In the genomic region with DNA sequence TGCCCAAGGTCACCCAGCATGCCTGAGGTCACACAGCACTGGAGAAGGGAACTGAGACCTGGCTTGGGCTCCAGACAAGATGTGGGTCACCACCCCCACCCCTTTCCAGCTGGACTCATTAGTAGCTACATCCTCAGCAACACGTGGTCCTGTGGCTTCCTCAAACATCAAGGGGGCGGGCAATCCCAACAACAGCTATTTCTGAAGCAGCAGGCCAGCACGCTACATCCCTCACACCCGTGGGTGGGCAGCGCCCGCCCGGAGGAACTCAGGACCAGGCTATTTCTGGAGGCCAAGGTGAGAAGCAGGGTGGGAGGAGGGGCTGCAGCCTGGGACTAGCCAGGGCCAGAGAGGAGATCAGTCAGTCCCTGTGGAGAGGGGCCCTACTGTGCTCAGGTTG, we compare ENCODE assay signal across 10 mouse cellular contexts. TPM values are rescaled to one million over a fixed set of nuclear protein-coding genes. Genes with fewer than 3 reads are reported as not detected.
DNase-seq lines count a peak whose midpoint lies in the region; ATAC-seq and TF ChIP-seq lines count a peak whose summit lies in the region.
"Had no signal": no experiment of that assay in that cellular context is flagged by ENCODE, and none has a peak within 500 bp of the region (broad histone marks: within the 10 kb centered on the region; RNA-seq: fewer than 3 reads in every experiment).

No protein-coding gene starts in this region.

- H3K4me1 ChIP-seq in midbrain, embryonic 10.5 days = peaks cover 92% of the 10 kb centered on the region
- peaks cover 28% of the 10 kb centered on the region for H3K4me1 ChIP-seq in midbrain, postnatal 0 days (ENCODE audit: insufficient read depth, low read length)
- peaks cover 17% of the 10 kb centered on the region for H3K4me1 ChIP-seq in small intestine, adult 2 months (ENCODE audit: control insufficient read depth, insufficient read depth, insufficient read length, low read length)

- peaks cover 6% of the 10 kb centered on the region; the same call in 1 of the 2 replicates for H3K9me3 ChIP-seq in midbrain, embryonic 10.5 days (replicated peaks)
- no peaks in the 10 kb centered on the region for H3K9me3 ChIP-seq in midbrain, postnatal 0 days (ENCODE audit: low read length)

- peaks cover 32% of the 10 kb centered on the region for H3K36me3 ChIP-seq in midbrain, embryonic 10.5 days
- no peaks in the 10 kb centered on the region; the same call in 1 of the 2 replicates for H3K36me3 ChIP-seq in midbrain, postnatal 0 days (ENCODE audit: insufficient read depth, low read length)
- no peaks in the 10 kb centered on the region for H3K36me3 ChIP-seq in small intestine, adult 2 months (ENCODE audit: control insufficient read depth, insufficient read depth, low read length)

- H3K4me2 ChIP-seq in midbrain, postnatal 0 days (ENCODE audit: low read depth, low read length, poor library complexity, severe bottlenecking) = no peak overlapping the region

- H3K9ac ChIP-seq in midbrain, postnatal 0 days (replicated peaks; ENCODE audit: low read length, poor library complexity, severe bottlenecking) = no peak overlapping the region

- DNase-seq in adrenal gland, adult (ENCODE audit: inconsistent age in 2 of 2, low spot score in 1 of 2) = peak; percentile 44 to 57
- DNase-seq in adrenal gland, postnatal 14 days = no peak
- DNase-seq in midbrain, embryonic 10.5 days (ENCODE audit: low spot score) = no peak
- no peak for DNase-seq in midbrain, postnatal 0 days (ENCODE audit: low spot score)
- peak; percentile 63 to 65 for DNase-seq in left cerebral cortex, postnatal 36 days (ENCODE audit: low spot score in 2 of 2)
- DNase-seq in urinary bladder, postnatal 4 days (ENCODE audit: low spot score in 2 of 2) = no peak

- H3K27me3 ChIP-seq in midbrain, embryonic 10.5 days (ENCODE audit: low read depth, poor library complexity, severe bottlenecking) = peaks cover 39% of the 10 kb centered on the region
- H3K27me3 ChIP-seq in midbrain, postnatal 0 days (ENCODE audit: insufficient read depth, low read length) = no peaks in the 10 kb centered on the region
- peaks cover 23% of the 10 kb centered on the region for H3K27me3 ChIP-seq in small intestine, adult 2 months (ENCODE audit: control insufficient read depth, insufficient read depth, low read length)

- WGBS in midbrain, embryonic 10.5 days = 72% methylated on average over 7 of the region's 7 CpGs
- 64% methylated on average over 7 of the region's 7 CpGs for WGBS in midbrain, postnatal 0 days
- 63% methylated on average over 7 of the region's 7 CpGs for WGBS in small intestine, adult 2 months

- no peak for TF ChIP-seq CTCF in midbrain, postnatal 0 days (IDR thresholded peaks at IDR 0.05)
- TF ChIP-seq CTCF in small intestine, adult 2 months (IDR thresholded peaks at IDR 0.05; ENCODE audit: extremely low read depth, insufficient read length, insufficient replicate concordance, low read depth, low read length) = no peak

- H3K4me3 ChIP-seq in midbrain, embryonic 10.5 days = no peak overlapping the region
- no peak overlapping the region for H3K4me3 ChIP-seq in midbrain, postnatal 0 days (ENCODE audit: low read depth, low read length)
- 0 out of 2 replicates have a peak overlapping the region, but pooled peaks have one; percentile 2 for H3K4me3 ChIP-seq in small intestine, adult 2 months (ENCODE audit: low read depth, low read length)

- ATAC-seq in midbrain, postnatal 0 days (ENCODE audit: low FRiP score) = no peak
- ATAC-seq in erythroid progenitor cell, adult 5-6 weeks (replicated peaks; ENCODE audit: low FRiP score, poor library complexity, severe bottlenecking) = no peak

- H3K27ac ChIP-seq in midbrain, embryonic 10.5 days (replicated peaks) = 0 out of 2 replicates have a peak overlapping the region, but pooled peaks have one; percentile 52
- no peak overlapping the region for H3K27ac ChIP-seq in midbrain, postnatal 0 days (ENCODE audit: low read depth, low read length)
- H3K27ac ChIP-seq in small intestine, adult 2 months (ENCODE audit: insufficient read depth, low read depth, low read length) = no peak overlapping the region

- intact Hi-C loops in left cerebral cortex, postnatal 36 days (cut with DNase I) = no loop called here

- no peak for TF ChIP-seq POLR2A in small intestine, adult 2 months (IDR thresholded peaks at IDR 0.05; ENCODE audit: low read depth, low read length)

RNA-seq across cellular contexts. Expression of a gene that starts 7.4 kb away (rescaled TPM):
- 97.0 and 102 TPM in 2 replicates for total RNA-seq in adrenal gland, postnatal 14 days (2021)
- polyA plus RNA-seq in midbrain, embryonic 10.5 days (2016; fragmentation: Nextera tagmentation; extraction: Ambion mirVana) = 89.7 and 131 TPM in 2 replicates
- total RNA-seq in midbrain, postnatal 0 days (2014; rRNA removed) = 716 and 795 TPM in 2 replicates
- polyA plus RNA-seq in midbrain, postnatal 0 days (2015; fragmentation: Nextera tagmentation; extraction: Ambion mirVana) = 208 and 225 TPM in 2 replicates
- total RNA-seq in left cerebral cortex, postnatal 36 days (2021) = 100 to 1,000 TPM; 576 to 675 TPM
- 42.5 and 54.1 TPM in 2 replicates for polyA plus RNA-seq in small intestine, adult 2 months (2012; rRNA removed)
- total RNA-seq in erythroid progenitor cell, adult 5-6 weeks (2015; ENCODE audit: low replicate concordance) = 7.9 and 10.9 TPM in 2 replicates
- 2.1 and 4.7 TPM in 2 replicates for total RNA-seq in erythroid progenitor cell, adult 5-6 weeks (2017; ENCODE audit: low replicate concordance)

RNA-seq across cellular contexts. Expression of a gene that starts 43.4 kb away (rescaled TPM):
- not detected in 2 replicates for total RNA-seq in adrenal gland, postnatal 14 days (2021)
- not detected in 2 replicates for polyA plus RNA-seq in midbrain, embryonic 10.5 days (2016; fragmentation: Nextera tagmentation; extraction: Ambion mirVana)
- not detected in 2 replicates for total RNA-seq in midbrain, postnatal 0 days (2014; rRNA removed)
- polyA plus RNA-seq in midbrain, postnatal 0 days (2015; fragmentation: Nextera tagmentation; extraction: Ambion mirVana) = not detected in 2 replicates
- not detected for total RNA-seq in left cerebral cortex, postnatal 36 days (2021)
- not detected in 2 replicates for polyA plus RNA-seq in small intestine, adult 2 months (2012; rRNA removed)
- total RNA-seq in erythroid progenitor cell, adult 5-6 weeks (2015; ENCODE audit: low replicate concordance) = not detected in 2 replicates
- total RNA-seq in erythroid progenitor cell, adult 5-6 weeks (2017; ENCODE audit: low replicate concordance) = not detected in 2 replicates
- polyA plus RNA-seq: limb, embryonic 14.5 days; stomach, embryonic 16.5 days had no signal

Comparison
In these comparisons a context has a peak if more than half of its experiments do, and no peak if none do; other contexts are left out.
1. DNase-seq: peak in adrenal gland, adult (2 of 2) and left cerebral cortex, postnatal 36 days (2 of 2); none in adrenal gland, postnatal 14 days (single experiment), midbrain, embryonic 10.5 days (single experiment), midbrain, postnatal 0 days (single experiment) and urinary bladder, postnatal 4 days (0 of 2).